Mouse (Mus musculus): ENCODE data around the gene Optn.
"Not testable (repeated sequence)": the region's sequence is repeated elsewhere in the genome, so short reads cannot be mapped to it uniquely, and the experiment has no call there.

Optn gene

DNA sequence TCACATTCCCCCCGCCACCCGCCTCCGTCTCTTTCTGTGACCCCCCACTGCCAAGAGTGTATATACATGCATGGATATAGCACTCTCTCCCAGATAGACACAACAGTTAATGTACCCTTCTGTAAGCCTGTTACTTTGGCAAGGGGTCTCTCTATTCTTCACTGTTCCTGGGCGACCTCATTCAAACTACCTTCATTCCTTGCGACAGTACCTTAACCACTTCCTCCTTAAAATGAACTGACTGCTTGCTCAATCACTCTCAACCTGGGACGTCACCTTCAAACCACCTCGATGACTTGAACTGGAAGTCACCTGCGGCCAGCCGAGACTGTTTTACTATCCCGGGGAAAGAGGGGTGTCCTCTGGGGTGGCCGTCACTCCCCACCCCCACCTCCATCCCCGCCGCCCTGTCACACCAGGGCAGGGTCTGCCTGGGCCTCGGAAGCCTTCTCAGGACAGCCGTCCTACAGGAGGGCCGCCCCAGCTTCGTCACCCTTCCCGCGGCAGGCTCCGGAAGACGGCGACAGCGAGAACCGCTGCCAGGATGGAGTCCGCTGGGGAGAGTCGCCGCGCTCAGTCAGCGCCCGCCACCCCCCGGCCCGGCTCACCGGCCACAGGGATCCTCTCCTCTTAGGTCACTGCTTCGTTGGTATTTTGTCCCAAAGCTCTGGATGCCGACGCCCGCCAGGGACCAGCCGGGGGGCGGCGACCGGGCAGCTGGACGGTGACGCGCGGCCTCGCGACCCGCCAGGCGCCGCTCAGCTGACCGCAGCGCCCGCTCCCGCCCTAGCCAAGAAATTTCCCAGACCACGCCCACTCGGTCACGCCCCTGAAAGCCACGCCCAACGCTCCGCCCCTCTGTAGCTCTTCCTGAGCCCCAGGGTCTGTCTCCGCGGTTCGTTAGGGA is at the start of gene Optn:
Optn (minus strand) TSS at position 753 of the 907 bp plus-strand sequence.
- peak; percentile 88 for DNase-seq (ENCODE audit: low spot score in 2 of 2)

DNA sequence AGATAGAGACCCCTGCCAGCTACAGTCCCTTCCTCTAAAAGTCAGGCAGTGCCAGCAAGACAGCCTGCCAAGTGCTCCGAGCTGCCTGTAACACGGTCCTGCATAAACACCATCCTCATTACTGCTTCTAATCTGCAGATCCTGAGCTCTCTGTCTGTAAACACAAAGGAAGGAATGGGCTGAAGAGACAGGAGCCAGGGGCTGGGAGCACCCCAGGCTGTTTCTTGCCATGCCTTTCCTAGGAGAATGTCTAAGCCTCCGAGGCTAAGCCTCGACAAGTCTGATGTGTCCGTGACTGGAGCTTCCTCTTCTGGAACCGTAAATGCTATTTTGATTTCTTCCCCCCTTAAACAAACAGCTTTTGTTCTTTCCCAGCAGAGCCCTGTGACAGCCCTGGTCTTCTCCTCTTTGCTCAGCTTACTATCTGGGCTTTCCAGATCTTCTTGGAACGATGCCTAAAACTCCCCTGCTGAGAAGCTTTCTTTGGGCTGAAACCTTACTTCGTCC is 49.0 kb upstream of the Optn start:
- DNase-seq (ENCODE audit: low spot score in 2 of 2) = no peak

DNA sequence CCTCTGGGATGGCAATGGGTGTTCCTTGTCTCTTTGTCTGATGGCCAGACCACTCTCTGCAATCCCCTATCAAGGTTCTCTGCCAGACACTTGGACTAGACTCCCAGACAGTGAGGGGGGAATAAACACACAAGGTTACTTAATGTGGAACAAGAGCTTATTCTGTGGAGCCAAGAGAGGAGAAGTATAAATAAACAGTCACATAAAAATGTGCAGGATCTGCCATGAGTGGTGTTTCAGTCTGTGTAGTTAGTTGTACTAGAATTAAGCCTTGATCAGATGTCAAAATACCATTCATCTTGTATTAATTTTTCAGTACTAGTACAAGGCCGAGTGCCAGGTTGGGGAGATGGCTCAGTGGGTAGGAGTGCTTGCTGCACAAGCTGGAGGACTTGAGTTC is 39.0 kb upstream of the Optn start:
- no peak for DNase-seq (ENCODE audit: low spot score in 2 of 2)

DNA sequence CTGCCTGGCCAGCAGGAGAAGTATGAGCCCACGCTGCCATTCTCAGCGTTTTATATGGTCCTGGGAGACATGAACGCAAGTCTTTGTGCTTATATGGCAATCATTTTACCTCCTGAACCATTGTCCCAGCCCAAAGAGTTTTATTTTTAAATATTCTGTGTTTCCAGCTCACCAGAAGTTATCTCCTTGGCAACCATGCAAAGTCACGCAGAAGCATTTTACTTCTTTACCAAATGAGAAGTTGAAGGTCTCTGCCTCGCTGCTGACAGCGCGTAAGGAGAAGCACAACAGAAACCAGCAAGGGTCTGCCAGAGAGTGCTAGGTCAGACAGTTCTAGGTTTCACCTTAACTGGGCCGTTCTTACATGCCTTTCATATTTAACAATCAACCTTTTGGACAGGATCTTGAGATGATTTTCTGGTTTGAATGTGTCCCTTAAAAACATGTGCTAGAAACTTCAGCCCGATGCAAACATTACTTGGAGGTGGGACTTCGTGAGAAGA is 37.9 kb upstream of the Optn start:
- DNase-seq (ENCODE audit: low spot score in 2 of 2) = no peak

DNA sequence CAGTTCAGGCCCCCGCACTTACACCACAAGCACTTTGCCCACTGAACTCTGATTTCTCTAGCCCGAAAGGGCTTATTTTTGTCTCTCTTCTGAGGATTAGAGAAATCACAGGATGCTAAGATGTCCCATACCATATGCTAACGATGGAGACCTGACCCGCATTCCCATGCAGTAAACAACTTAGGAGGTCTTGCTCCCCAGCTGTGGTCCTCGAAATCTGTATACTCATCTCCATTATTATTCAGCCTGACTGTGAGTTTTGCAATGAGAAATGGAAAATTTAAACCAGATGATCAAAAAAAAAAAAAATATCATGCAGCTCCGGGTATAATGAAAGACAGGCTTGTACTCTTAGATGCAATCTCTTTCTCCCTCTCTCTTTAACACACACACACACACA is 35.3 kb upstream of the Optn start:
- DNase-seq (ENCODE audit: low spot score in 2 of 2) = no peak

DNA sequence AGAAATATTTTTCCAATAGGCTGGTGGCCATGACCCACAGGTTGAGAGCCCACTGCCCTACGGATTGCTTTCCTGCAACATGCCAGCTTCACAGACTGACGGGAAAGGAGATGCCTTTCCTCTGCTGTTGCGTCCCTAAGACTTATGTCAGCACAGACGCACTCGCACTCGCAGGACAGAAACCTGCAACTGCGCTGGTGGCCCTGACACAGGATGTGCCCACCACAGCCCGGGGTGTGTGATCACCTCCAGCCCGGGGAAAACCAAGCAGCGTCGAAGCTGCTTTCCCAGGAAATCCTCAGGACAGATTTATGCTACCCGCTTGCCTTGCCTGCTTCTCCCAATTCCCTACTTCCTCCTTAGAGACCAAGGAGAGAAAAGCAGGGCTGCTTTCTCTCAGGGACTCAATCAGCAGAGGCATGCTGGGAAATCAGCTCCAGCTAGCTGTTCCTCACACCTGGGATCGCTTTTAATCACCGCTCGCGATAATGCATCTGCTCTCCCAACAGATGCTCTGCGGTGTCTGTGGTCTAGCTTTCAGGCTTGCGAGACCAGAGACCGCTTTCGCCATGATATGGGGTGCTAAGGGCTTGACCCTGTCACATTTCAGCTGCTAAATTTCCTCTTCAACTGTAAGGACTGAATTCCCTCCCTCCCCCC is 34.1 kb upstream of the Optn start:
- DNase-seq (ENCODE audit: low spot score in 2 of 2) = no peak

DNA sequence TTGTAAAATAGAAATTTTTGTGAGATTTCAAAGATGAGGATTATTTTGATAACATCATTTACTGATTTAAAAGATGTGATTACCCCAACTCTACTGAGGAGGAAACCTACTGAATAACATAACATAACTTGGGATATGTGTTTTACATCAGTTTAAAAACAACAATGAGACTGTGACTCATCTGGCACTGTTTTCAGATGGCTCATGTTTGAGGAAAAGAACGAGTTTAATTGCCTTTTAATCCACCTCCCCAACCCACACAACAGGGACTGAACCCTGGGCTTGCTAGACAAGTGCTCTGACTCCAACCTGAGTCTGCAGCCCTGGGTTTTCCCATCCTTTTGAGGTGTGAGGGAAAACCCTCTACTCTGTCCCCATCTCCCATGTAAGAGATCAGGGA is 31.5 kb upstream of the Optn start:
- DNase-seq (ENCODE audit: low spot score in 2 of 2) = no peak

DNA sequence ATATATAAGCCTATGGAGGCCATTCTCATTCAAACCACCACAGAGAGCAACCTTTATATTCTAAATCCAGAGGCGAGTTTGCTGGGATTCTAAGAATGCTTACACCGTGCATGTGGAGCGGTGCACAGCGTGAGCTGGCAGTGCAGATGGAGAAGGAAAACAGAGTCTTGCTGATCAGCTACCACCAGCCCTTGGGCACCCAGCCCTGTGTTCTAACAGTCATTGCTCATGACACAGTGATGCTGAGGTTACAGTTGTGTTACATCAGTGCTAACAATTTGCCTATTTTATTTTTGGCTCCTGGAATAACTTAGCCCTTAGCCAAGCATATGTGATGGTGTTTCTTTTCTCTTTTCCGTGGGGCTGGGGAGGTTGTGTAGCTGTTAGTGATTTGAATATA is 31.0 kb upstream of the Optn start:
- DNase-seq (ENCODE audit: low spot score in 2 of 2) = no peak

DNA sequence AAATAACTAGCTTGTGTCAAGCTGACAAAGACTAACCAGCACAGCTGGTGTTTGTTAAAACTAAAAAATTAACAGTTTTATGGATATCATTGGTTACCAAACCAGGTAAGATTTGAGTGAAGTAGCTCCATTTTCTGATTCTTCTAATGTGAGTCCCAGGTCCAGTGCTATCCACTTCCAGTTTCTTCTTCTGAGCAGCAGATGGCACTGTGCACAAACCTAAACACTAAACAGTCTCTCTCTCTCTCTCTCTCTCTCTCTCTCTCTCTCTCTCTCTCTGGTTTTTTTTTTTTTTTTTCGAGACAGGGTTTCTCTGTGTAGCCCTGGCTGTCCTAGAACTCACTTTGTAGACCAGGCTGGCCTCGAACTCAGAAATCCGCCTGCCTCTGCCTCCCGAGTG is 26.5 kb upstream of the Optn start:
- DNase-seq (ENCODE audit: low spot score in 2 of 2) = not testable (repeated sequence)

DNA sequence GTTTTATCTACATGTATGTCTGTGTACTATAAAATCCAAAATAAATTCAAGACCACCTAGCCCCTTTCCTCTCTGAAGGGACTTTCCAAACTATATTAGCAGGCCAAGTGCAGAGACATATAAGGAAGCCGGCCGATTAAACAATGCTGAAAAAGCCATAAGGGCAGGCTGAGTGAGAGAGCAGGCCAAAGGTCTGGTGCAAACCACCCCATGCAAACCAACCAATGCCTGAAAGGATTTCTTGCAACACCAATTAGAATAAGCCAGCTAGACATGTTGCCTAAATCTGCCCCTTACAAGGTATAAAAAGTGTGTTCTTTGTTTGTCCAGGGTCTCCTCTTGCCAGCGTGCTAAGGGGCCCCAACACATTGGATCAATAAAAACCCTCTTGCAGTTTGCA is 23.8 kb upstream of the Optn start:
- DNase-seq (ENCODE audit: low spot score in 2 of 2) = no peak

DNA sequence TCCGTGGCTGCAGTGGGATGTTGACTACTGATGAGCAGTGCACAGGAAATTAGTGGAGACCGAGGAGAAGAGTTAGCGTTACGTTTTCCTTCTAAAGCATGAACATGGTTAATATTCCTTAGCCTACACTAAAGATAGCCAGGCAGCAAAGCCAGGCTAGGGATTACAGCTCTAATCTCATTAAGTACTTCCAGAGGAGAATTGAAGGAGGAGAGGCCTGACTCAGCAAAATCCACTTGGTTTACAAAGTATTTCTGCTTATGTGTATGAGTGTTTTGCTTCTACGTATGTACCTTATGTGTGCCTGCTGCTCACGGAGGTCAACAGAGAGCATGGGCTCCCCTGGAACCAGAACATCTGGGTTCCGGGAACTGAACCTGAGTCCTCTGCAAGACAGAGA is 19.9 kb upstream of the Optn start:
- DNase-seq (ENCODE audit: low spot score in 2 of 2) = no peak

DNA sequence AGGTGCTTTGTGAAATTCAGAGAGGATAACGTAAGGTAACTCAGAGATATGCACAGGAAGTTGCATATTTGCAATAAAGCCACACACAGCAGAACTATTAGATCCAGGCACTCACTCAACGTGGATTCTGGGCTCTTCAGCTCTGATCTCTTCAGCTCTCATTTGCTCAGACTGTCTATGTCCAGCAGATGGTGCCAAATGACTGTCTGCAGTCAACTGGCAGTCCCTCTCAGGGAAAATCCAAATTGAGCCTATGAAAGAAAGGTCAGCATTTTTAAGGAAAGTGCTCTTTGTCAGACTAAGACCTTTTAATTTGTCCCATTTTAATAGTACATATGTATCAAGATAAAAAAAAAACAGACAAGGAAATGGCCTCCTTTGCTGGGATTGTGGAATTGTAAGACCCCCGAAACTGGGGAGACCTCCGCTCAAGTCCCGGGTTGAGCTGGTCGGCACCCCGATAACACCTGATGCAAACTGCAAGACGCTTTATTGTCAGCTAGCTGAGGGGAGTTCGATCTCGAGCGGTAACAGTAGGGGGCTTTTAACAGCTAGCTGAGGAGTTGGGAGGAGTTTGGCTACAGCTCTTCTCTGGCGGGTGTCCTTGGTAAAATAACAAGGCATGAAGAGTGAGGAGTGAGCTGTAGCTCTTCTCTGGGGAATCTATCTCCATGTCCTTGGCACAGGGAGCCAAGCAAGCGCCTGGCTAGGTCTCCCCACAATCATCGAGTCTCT is 16.4 kb upstream of the Optn start:
- peak; percentile 30 to 38 for DNase-seq (ENCODE audit: low spot score in 2 of 2)

DNA sequence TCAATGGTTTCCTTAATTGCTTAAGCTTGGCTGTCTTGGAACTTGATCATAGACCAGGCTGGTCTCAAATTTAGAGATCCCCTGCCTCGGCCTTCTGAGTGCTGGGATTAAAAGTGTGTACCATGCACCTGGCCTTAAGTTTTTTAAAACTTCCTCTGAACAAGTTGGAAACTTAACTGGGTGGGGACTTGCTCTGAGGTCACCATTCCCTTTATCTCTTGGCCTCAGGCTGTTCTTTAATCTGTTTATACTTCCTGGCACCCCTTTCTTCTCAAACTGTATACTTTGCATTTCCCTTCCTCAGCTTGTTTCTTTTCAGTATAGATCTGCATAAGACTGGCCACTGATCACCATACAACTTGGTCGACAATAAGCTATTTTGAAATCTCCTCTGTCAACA is 14.1 kb upstream of the Optn start:
- DNase-seq (ENCODE audit: low spot score in 2 of 2) = no peak

DNA sequence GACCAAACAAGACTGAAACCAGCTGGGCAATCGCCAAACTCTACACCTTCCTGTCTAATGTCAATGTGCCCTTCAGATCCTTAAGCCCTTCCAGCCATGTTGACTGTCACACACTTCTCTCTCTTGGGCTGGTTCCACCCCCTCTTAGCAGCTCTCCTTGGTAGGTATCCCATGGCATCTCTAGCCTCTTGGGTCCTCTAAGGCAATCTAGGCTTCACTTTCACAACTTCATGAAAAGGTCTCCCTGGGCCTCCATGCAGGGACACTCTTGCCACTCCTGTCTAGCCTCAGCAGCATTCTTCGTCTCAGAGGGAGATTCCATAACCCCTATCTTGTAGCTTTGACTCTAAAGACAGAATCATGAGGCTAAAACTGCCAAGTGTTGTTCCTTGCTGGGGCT is 13.6 kb upstream of the Optn start:
- no peak for DNase-seq (ENCODE audit: low spot score in 2 of 2)

DNA sequence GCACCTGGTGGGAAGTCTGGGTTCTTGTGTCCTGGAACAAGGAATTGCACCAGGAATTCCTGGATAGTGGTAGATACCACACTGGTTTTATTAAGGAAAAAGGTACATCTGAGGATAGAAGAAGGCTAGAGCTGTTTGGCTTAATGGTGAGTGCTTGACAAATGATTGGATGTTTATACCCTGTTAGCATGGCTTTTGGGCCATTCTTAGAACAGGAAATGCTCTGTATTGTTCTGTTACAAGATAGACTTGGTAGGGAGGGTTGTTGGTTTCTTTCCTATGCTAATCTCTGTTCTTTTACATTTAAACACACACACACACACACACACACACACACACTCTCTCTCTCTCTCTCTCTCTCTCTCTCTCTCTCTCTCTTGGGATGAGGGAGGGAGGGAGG is 12.0 kb upstream of the Optn start:
- no peak for DNase-seq (ENCODE audit: low spot score in 2 of 2)

DNA sequence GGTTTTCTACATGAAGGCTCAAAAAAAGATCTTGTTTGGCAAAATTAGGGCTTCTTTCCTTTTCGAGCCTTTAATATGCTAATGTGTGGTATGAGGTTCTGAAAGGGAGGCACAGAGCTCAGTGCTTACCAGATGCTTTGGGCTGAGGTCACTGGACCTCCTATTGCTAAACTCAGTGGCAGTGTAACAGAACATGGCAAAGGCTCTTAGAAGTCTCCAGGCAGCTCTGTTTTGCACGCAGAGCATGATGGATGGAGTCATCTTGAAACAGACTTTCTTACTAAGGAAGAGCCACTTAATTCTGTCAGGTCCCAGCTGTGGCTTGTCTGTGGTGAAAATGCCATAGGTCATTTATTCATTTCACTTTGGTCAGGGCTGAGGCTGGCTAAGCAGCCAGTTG is 11.6 kb upstream of the Optn start:
- no peak for DNase-seq (ENCODE audit: low spot score in 2 of 2)

DNA sequence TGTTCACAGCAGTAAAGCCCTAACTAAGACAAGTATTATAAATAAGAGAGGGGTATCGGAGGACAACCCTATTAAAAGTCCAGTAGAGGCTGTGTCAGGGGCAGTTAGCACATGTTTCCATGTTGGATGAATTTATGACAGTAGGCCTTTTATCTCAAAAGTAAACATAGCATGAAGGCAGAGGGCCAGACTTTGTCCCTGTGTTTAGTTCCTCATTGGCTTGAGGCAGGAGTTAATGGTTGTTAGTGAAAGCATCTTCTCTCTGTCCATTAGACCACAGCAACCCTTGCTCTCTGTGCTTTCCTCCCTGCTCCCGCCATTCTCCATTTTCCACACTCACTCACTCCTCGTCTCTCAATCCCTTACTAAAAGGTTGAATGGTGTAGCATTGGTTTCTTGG is 9.9 kb upstream of the Optn start:
- no peak for DNase-seq (ENCODE audit: low spot score in 2 of 2)

DNA sequence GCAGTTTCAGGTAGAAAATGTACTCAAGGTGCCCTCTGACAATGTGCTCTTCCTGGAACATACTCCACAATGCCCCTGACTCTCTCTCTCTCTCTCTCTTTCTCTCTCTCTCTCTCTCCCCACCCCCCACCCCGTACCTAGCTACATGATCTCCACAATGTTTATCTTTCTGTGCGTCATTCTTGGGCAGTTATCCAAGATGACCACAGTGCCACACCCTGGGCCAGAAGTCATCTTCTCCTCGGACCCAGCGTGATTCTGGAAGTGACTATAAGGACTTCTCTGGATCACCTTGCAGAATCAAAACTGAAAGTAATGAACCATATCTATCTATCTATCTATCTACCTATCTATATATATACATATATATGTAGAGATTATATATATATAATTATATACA is 4.1 kb upstream of the Optn start:
- no peak for DNase-seq (ENCODE audit: low spot score in 2 of 2)

DNA sequence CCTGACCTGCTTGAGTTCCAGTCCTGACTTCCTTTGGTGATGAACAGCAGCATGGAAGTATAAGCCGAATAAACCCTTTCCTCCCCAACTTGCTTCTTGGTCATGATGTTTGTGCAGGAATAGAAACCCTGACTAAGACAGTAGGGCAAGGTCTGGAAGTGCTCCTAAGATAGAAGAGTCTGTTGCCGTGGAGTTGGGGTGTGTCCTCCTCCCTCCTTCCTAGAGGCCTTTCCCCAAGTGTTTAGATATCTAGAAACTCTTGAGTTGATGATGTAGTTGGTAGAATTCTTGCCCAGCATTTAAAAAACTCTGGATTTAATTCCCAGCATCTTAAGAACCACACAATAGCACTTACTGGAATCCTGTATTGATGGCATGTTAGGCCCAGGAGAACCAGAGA is 3.4 kb upstream of the Optn start:
- not testable (repeated sequence) for DNase-seq (ENCODE audit: low spot score in 2 of 2)

DNA sequence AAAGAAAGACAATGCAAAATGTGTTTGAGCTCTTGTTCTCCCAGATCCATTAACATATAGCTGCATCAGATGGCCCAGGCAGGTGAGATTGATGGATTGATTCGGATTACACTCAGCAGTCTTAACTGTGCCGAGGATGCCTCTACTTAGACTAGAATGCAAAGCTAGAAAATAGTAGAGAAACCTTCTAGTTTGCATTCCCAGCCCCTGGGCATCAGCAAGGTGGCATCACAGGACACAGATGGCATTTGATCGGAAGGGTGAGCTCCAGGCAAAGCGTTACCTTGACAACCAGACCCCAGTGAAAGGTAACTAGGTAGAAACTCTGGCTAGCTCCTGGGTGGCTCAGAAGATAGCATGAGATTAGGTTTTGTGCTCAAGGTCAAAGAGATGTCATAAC is 396 bp upstream of the Optn start:
- no peak for DNase-seq (ENCODE audit: low spot score in 2 of 2)

DNA sequence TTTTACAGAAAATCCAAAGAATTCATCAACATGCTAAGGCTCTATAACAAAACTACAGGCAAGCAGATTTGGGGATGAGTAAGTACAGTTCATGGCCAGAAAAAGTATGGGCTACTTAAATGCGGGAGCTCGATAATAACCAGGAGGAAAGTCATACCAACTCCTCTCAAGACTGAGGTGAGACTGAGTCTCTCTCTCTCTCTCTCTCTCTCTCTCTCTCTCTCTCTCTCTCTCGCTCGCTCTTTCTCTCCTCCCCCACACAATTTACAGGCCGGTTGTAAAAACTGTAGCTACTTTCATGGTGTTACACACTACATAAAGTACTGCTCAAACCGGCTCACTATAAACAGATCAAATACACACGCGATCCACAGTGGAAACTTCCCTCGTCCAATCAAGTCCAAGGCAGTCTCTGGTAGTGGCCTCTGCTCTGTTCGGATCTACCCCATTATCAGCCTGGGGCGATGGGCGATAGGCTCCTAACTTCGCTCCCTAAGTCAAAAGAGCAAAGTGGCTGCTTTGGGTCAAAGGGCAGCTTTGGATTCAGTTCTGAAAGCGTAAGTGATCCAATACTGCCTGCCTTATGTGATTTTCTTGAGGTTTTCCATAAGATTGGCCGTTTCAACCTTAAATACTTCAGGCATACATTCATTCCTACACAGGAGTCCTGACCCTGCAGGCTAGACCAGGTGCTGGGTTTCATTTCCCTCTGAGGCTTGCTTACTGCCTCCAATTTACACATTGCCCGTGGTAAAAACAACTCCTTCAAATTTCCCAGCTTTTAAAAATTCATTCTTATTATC is 1.2 kb downstream of the Optn start:
- no peak for DNase-seq (ENCODE audit: low spot score in 2 of 2)
